In genomic region chr12:70374976-70375375, GRCm38 (mm10) we compare ENCODE assay signal across 19 mouse cellular contexts. TPM values are rescaled to one million over a fixed set of nuclear protein-coding genes. Genes with fewer than 3 reads are reported as not detected.
"Had no signal": no experiment of that assay in that cellular context is flagged by ENCODE, and none has a peak within 500 bp of the region (broad histone marks: within the 10 kb centered on the region; RNA-seq: fewer than 3 reads in every experiment).

No protein-coding gene starts in this region.

- ATAC-seq: midbrain, embryonic 16.5 days had no signal

- H3K4me3 ChIP-seq: midbrain, embryonic 10.5 days; midbrain, embryonic 12.5 days; myocyte; neural tube, embryonic 13.5 days; neural tube, embryonic 15.5 days had no signal

- H3K27ac ChIP-seq: midbrain, embryonic 10.5 days; midbrain, embryonic 12.5 days; neural tube, embryonic 13.5 days; neural tube, embryonic 15.5 days had no signal

- DNase-seq: lung, adult 18-20 months; lung, embryonic 14.5 days; lung, postnatal 10 days; lung, postnatal 4 days; midbrain, embryonic 14.5 days; retina, postnatal 1 day; right cerebral cortex, postnatal 14 days; right cerebral cortex, postnatal 4 days; spleen, adult 18-20 months; thymus, adult 18-20 months; thymus, postnatal 14 days; thymus, postnatal 36 days had no signal

RNA-seq across cellular contexts. Expression of gene Trim9, which starts 27.6 kb away (rescaled TPM):
- total RNA-seq: megakaryocyte-erythroid progenitor cell, adult 5-6 weeks had no signal
